Mouse (Mus musculus) erythroid progenitor cell, adult 5-6 weeks (primary cell): Measurements from ENCODE around the gene Tes. TPM values are rescaled to one million over a fixed set of nuclear protein-coding genes. Genes with fewer than 3 reads are reported as not detected.

Experiments
- ATAC-seq: replicated peaks from 2 replicates; pipeline ENCODE4 v1.8.0; 2016; ENCODE audit warnings: moderate number of reproducible peaks, mild to moderate bottlenecking, moderate TSS enrichment, inconsistent platforms; ENCODE audit not compliant: poor library complexity, low FRiP score, severe bottlenecking
- total RNA-seq, 2 experiments: library from RNA; stranded (forward) in 1 of 2; stranded (reverse) in 1 of 2; fragments of 150-400 nt in 1 of 2; fragments of 186-747, 209-891 nt in 1 of 2; gene quantifications; 2 replicates each; pipeline versions ENCODE4 v1.2.3 to v1.2.4; 2015 to 2017; ENCODE audit warnings: low replicate concordance in 2 of 2

The Tes gene
- total RNA-seq, 2 experiments from 2014 or later, result 3.8 to 4.5 TPM

DNA sequence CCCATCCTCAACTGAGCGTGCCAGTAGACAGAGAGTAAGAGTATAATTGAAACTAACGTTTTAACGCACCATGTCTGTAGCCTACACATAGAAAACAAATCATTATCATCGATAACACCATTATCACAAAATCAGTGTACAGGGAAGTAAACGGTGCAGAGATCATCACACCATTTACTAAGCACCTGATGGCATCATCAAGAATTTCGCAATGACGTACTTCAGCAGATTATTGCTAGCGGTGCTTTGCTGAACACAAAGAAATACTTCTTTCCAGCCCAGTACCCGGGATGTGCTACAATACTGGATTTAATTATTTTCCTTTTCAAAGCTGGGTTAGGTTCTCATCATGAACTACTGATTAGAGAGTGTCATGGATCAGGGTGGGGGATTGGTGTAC, 12.3 kb downstream of the Tes start:
- no peak for ATAC-seq

DNA sequence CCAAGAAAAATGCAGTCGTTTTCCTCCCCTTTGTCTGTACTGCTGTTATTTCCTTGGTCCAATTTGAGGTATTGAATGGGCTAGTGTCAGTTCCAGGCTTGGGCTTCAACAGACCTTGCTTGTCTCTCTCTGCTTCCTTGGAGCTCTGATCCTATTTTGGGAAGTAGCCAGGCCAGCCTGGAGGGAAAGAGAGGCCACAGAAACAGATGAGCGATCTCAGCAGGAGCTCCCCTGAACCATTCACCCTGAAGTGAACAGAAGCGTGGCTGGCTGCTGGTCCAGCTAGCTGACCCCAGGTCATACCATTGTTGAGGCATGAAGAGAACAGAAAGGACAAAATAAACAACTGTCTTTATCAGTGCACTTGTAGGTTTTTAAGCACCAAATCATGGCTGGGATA, 12.8 kb downstream of the Tes start:
- ATAC-seq, result no peak

DNA sequence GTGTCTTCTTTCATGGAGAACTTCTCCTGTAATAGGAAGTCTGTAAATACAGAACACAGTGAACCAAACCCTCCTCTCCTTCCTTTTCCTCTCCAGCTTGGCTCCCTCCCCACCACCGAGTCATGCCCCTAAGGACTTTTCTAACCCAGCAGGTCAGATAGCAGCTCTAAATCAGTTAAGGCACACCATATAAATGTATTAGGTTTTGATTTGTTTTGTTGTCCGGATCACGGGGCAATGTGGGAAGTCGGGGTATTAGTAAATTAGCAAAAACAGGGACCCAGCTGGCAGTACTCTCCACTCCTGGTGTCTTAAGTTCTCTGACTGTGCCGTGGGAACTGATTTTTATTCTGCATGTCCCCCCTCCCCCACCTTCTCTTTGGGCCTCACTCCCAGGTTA, 14.4 kb downstream of the Tes start:
- ATAC-seq, result no peak

DNA sequence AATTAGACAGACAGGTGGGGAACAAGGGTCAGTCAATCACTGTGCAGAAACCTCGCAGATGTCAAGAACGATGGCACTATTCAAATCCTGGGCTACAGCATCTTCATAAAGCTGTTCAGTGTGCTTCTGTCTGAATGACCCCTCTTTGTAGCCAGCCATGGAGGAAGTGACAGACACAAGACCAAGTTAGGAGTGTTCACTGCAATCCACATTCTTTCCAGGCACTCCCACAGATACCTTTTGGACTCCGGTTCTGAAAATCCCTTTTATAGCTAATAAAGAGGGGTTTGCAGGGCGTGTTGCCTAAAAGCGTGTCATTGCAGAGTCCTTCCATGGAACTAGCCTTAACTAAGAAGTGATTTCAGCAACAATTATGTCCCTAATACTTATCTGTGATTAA, 14.9 kb downstream of the Tes start:
- no peak for ATAC-seq

DNA sequence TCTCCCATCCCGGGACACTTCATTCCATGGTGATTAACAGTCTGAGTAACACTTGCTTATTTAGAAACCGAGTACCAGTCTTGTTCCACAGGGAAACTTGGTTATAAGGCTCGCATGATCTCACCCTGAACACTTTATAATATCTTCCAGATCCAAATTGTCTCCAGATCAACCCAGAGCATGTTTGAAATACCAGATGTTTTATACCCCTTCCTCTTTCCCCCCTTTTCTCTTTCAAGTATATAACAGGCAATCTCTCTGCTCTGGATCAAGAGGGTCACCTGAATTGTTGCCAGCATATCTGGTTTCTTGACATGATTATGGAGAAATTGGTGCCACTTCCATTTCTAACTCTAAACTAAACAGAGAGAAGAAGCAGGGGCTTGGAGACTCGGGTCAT, 17.3 kb downstream of the Tes start:
- ATAC-seq, result no peak

DNA sequence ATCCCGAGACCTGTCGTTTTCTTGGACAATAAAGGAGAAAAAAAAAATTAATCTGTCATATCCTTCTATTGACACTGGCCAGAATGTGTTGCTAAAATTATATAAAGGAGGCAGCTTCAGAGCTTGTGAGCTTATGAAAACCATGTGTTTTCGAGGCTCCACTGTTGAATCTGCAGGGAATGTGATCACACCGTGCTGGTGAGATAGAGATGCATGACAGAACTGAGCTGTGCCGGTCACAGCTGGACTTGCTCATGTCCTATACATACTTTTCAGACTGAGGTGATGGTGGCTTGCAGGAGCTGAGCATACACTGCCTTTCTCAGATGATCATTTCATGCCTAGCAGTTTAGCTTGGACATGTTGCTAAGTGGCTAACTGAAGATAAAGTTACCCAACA, 17.9 kb downstream of the Tes start:
- ATAC-seq, result no peak

DNA sequence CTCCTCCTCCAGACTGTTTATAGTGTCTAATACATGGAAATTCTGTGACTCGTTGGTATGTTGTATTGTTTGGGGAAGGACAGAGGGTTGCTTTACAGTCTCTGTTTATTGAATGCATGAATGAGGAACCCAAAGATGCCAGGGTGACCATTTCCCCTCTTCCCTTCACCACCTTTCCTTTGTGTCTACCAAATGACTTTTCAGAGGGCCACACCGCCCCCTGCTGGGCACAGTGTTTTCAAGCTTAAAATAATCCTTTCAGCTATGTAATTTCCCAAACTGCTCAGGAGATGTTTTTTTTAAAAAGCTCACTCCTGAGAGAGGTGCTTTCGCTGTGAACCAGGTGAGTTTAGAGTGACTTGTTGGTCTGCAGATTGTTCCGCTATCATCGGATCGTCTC, 22.5 kb downstream of the Tes start:
- ATAC-seq, result no peak

DNA sequence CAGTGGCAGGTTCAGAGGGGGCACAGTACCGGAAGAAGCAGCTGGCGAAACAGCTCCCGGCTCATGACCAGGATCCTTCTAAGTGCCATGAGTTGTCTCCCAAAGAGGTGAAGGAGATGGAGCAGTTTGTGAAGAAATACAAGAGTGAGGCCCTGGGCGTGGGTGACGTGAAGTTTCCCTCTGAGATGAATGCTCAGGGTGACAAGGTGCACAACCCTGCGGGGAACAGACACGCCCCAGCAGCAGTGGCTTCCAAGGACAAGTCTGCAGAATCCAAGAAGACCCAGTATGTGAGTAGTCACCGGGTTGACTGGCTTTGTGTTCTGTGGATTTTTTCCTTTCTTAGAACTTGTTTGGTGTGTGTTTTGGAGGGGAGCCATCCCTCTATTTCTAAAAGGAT, 32.4 kb downstream of the Tes start:
- ATAC-seq, result no peak

DNA sequence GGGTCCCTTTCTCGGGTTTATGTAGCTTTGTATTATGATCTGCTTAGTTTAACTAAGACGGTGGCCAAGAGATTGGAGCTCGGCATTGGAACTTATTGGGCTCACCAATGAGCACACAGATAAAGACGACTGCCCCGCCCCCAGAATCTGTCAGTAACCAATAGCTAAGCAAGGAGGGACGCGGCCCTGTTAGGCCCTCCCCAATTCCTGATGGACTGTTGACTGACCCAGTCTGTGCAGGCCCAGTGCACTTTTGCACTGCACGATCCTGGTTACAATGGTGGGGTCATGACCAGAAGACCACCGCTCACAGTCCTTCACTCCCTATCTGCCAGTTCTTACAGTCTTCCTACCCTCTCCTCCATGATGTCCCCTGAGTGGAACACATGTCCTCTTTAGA, 33.6 kb downstream of the Tes start:
- no peak for ATAC-seq

DNA sequence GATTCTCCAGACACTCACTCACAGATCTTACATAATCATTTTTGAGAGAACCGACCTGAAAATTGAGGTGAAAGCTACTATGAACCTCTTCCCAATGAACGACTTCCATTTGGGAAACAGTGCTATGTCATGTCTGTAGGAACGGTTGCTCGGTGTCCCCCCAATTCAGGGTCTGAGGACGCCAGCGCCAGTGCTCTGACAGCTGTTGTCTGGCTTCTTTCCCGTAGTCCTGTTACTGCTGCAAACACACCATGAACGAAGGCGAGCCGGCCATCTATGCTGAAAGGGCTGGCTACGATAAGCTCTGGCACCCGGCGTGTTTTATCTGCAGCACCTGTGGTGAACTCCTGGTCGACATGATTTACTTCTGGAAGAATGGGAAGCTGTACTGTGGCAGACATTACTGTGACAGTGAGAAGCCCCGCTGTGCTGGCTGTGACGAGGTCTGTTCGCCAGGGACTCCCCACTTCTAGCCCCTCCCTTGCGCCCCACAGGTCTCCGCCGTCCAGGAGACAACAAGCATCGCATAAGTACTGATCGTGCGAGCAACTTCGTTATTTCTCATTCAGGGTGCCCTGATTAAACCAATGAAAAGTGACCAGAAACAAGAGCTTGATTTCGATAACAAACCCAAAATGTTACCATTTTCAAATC, 34.7 kb downstream of the Tes start:
- no peak for ATAC-seq

DNA sequence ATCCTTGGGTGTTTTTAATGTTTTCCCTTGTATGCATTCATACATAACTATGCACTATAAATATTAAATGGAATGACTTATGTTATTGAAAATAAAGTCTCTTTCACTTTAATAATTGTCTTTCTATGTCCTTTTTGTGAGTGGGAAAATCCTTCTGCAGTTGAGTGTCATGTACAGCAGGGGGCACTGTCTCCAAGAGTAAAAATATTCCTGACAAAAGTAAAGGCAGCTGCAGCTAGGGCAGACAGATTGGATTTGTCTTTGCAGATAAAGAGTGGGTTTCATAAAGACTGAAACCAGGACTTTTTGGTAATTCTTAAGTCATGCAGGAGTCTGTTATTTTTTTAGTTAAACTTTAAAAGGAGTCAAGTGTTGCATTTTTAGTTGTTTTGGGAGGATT, 40.8 kb downstream of the Tes start:
- ATAC-seq, result no peak

DNA sequence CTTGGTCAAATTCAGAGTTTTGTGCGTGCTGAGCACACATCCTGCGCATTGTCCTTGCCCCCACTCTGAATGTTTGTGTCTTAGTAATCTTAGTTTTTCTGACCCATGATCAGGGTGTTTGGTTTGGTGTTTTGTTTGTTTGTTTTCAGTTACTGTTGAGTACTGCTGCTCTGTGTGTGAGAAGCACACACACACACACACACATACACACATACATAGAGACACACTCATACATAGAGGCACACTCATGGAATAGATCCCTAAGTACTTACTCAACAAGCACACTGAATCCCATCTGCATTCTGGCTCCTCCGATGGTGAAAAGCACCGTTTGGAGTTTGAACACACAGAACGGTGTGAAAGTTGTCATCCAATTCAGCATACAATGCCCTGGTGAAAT, 41.5 kb downstream of the Tes start:
- no peak for ATAC-seq

DNA sequence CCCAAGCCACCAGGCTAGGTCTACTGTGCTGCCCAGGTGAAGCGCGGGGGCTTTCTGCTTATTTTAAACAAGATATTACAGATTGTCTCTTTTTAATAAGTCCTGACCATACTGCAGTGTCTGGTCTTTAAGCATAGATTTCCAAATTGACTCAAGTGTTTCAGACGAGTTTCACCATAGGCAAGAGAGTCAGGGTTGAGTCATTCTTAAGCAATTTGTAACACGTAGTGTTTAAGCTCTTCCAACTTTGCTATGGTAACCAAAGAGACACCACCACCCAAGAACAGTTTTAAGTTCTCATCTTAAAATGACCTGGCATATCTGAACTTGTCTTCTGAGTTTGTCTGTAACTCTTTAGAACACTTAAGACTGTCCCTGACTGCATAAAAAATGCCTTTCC, 44.3 kb downstream of the Tes start:
- ATAC-seq, result no peak

DNA sequence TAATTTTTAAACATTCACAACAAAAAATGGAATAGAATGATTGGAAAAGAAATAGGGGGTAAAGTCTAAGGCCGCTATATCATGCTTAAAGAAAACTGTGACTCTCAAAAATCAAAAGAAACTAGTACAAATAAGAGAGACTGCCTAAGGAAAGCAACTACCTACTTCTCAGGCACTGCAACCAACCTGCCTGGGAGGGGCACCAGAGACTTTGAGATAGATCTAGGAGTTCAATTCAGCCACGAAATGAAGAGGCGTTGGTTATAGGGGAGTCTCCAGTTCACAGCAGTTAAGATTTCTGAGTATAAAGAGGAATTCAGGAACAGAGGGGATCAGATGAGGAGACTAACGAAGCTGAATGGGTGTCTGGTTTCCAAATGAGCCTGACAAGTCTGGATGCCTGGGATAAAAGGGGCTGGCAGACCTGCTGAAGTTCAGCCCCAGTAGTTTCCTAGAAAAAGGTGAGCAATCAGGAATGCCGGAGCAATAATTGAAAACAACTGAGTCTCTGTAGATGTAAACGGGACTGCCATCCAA, 45.7 kb downstream of the Tes start:
- ATAC-seq, result no peak

DNA sequence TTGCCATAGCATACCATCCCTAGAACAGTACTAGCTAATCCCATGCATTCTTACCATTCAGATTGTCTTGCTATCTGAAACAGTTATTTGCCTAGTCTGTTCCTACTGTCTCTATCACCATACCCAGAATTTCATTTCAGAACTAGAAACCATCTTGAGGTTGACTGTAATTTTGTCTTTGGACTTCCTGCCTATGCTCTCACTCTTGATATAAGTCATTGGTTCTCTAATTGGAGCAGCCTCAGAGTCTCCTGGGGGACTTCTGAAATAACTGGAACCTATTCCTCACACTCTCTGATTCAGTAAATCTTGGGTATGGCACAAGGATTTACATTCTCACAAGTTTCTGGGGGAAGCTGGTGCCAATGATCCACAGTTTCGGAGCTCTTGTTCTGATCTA, 47.1 kb downstream of the Tes start:
- ATAC-seq, result no peak

DNA sequence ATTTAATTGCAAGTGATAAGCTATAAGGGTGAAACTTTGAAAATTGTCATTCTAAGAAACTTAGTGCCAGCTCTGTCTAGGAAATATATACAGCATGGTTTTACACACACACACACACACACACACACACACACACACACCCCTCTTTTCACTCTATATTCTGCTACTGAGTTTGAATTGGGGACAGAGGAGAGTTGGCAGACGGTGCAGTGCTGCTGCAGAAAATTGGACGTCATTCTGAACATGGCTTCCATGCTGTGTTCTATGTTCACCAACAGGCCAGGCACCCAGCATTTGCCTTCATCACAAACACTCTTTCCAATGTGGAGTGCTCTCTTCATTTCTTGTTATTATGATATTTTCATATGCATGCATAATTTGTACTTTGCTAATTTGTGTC, 48.0 kb downstream of the Tes start:
- ATAC-seq, result no peak

DNA sequence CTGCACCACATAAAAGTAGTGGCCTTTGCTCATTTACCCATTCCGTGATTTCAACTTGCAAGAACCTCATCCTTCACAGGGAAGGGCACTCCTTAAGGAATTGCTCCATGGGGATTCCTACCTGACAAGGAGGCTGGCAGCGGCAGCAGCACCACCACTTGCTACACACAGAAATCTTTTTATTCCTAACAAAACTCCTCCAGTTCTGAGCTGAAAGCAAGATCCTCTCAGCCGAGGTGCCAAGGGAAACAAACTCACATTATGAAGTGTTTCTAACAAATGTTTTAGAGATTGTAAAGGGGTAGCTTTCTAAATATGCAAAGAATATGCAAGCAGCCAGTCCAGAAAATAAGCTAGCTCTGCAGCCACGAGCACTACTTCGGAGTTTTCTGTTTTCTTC, 49.6 kb downstream of the Tes start:
- ATAC-seq, result no peak

DNA sequence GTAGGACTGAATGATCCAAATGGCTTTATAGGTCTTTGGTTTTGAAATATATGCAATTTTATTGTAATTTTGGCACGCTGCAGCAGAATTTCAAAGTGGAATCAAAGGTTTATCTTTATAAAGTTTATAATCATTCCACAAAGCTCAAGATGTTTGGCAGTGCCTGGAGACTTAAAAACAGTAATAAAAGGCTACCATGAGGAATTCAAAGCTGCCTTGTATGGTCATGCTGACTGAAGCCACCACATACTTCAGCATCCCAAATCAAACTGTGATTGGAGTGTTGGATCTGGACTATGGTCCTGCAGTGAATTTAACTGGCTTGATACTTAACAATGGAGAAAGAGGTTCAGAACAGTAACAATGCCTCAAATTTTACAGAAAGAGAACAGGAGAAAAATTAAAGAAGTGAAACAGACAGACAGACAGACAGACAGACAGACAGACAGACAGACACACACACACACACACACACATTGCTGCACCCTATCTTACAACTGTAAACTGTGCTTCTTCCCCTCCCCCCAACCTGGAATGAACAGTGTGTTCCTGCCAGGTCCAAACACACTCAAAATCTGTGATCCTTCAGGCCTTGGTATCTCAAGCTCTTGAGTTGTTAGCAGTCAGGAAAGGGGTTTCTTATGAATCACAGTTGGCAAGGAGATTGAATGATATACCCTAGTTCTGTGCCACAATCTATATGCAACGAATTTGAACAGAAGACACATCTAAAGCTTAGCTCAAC, 50.3 kb downstream of the Tes start:
- no peak for ATAC-seq

DNA sequence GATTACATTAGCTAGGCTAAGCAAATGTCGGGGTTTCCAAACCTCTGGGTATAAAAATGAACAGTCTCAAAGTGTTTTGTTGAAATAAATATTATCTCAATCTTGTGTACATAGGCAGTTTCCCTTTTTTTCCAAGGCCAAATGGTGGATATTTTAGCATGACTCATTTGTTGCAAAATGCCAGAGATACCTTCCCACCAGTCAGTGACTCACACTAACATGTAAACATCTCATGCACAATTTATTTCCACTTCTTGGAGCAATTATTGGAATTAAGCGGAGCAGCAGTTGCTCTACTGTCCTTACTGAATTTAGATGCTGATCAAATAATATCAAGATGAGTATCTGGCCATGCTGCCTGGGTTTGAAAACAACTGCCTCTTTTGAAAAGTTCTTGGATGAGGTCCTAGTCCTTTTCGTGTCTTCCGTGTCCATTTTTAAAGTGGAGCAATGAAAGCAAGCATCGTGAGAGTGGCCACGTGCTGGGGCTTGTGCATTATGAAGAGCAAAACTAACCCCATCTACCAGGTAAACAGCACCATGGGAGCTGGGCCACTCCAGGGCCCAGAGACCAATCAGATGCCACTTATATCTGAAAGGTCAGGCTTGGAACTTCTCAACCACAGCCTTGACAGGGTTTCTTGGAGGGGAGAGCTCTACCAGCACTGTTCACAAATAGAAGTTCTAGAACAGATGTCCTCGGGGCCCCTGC, 54.7 kb downstream of the Tes start:
- no peak for ATAC-seq

DNA sequence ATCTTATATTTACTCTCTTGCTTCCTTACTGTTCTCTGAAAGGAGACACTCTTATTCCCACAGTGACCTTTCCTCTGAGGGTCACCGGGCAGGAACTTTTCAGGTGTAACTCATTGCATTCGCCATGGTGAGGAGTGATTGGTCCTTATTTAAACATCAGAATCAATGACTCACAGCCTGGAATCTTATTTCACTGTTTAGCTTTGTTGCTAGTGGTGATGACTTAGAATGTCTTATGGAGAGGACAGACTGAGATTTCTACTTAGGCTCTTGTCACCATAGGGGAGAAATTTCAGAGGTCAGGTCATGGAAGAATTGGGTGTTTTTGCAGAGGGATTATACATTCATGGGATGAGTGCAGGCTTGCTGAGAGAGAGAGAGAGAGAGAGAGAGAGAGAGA, 75.1 kb downstream of the Tes start:
- ATAC-seq, result no peak
